Mouse (Mus musculus): ENCODE results near the gene Wfdc11.

- TF ChIP-seq CTCF (IDR thresholded peaks at IDR 0.05; ENCODE audit: low read depth): no peak
- TF ChIP-seq EP300 (optimal IDR thresholded peaks at IDR 0.05): no peak
Measured at GRCm38 (mm10) chr2:164701761-164702160, 27.9 kb upstream of the Wfdc11 start.
